Comparison of ENCODE assay signal across 16 mouse cellular contexts in the genomic region with DNA sequence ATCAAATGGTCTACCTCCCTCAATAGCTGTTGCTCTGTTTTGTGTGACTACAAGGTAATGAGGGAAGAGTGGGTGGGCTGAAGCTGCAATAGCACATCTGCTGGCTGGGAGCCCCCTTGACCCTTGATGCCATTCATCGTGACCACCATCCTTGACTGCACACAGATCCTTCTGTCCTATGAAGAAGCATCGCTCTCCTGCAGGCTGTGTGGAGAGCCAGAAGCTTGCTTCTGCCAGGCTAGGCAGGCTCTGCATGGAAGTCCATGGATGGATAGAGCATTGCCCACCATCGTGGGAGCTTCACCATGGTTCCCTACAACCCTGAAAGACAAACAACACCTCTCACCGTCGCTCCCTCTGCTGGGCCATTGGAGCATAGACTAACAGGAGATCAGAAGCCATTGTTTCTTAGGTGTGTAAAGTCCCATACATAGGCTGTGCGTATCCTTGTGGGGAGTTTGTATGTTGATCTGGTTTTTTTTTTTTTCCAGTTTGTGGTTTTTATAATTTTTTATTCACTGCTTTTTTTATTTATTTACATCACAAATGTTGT.
DNase-seq lines count a peak whose midpoint lies in the region; ATAC-seq lines count a peak whose summit lies in the region.
"Had no signal": no experiment of that assay in that cellular context is flagged by ENCODE, and none has a peak within 500 bp of the region (broad histone marks: within the 10 kb centered on the region; RNA-seq: fewer than 3 reads in every experiment).

No protein-coding gene starts in this region.

- no peaks in the 10 kb centered on the region for H3K9me3 ChIP-seq in kidney, embryonic 15.5 days (replicated peaks)
- H3K9me3 ChIP-seq in midbrain, embryonic 11.5 days (ENCODE audit: control insufficient read depth, low read length) = no peaks in the 10 kb centered on the region
- no peaks in the 10 kb centered on the region for H3K9me3 ChIP-seq in midbrain, embryonic 10.5 days (replicated peaks)
- H3K9me3 ChIP-seq: embryonic facial prominence, embryonic 15.5 days; liver, embryonic 12.5 days had no signal

- H3K36me3 ChIP-seq in kidney, embryonic 15.5 days = no peaks in the 10 kb centered on the region
- H3K36me3 ChIP-seq in midbrain, embryonic 11.5 days (ENCODE audit: control insufficient read depth, insufficient read depth, low read length) = no peaks in the 10 kb centered on the region
- H3K36me3 ChIP-seq in midbrain, embryonic 10.5 days = no peaks in the 10 kb centered on the region
- H3K36me3 ChIP-seq: embryonic facial prominence, embryonic 15.5 days; liver, embryonic 12.5 days had no signal

- peak; percentile 54 for ATAC-seq in kidney, embryonic 15.5 days (replicated peaks; ENCODE audit: low FRiP score)
- ATAC-seq in midbrain, embryonic 11.5 days (ENCODE audit: low FRiP score) = no peak
- ATAC-seq: intestine, embryonic 16.5 days; liver, embryonic 12.5 days had no signal

- WGBS in kidney, embryonic 15.5 days = 59% methylated on average over 6 of the region's 6 CpGs
- 61% methylated on average over 6 of the region's 6 CpGs for WGBS in midbrain, embryonic 11.5 days
- 65% methylated on average over 6 of the region's 6 CpGs for whole genome bisulfite sequencing in midbrain, embryonic 10.5 days

- H3K4me3 ChIP-seq in kidney, embryonic 15.5 days (replicated peaks) = no peak overlapping the region
- no peak overlapping the region for H3K4me3 ChIP-seq in midbrain, embryonic 11.5 days (ENCODE audit: low read depth, low read length)
- no peak overlapping the region for H3K4me3 ChIP-seq in midbrain, embryonic 10.5 days
- H3K4me3 ChIP-seq: embryonic facial prominence, embryonic 15.5 days; heart, adult 2 months; liver, embryonic 12.5 days had no signal

- intact Hi-C loops in gastrocnemius, postnatal 36 days (cut with DNase I) = no loop called here

- no peak overlapping the region for H3K27ac ChIP-seq in kidney, embryonic 15.5 days
- no peak overlapping the region for H3K27ac ChIP-seq in midbrain, embryonic 11.5 days (ENCODE audit: low read depth, low read length)
- H3K27ac ChIP-seq in midbrain, embryonic 10.5 days (replicated peaks) = no peak overlapping the region
- H3K27ac ChIP-seq: embryonic facial prominence, embryonic 15.5 days; heart, adult 2 months; liver, embryonic 12.5 days had no signal

- no peak overlapping the region for H3K4me2 ChIP-seq in kidney, embryonic 15.5 days
- H3K4me2 ChIP-seq in midbrain, embryonic 11.5 days = no peak overlapping the region
- H3K4me2 ChIP-seq: embryonic facial prominence, embryonic 15.5 days; liver, embryonic 12.5 days had no signal

- 0 out of 2 replicates have a peak, but pooled peaks cover 2% of the 10 kb centered on the region for H3K4me1 ChIP-seq in kidney, embryonic 15.5 days
- no peaks in the 10 kb centered on the region for H3K4me1 ChIP-seq in midbrain, embryonic 11.5 days (ENCODE audit: control insufficient read depth, insufficient read depth, low read length)
- H3K4me1 ChIP-seq in midbrain, embryonic 10.5 days = no peaks in the 10 kb centered on the region
- H3K4me1 ChIP-seq: liver, embryonic 12.5 days had no signal

- H3K27me3 ChIP-seq in kidney, embryonic 15.5 days = no peaks in the 10 kb centered on the region
- H3K27me3 ChIP-seq in midbrain, embryonic 11.5 days (ENCODE audit: control insufficient read depth, insufficient read depth, low read length) = no peaks in the 10 kb centered on the region; the same call in 1 of the 2 replicates
- peaks cover 43% of the 10 kb centered on the region for H3K27me3 ChIP-seq in midbrain, embryonic 10.5 days (ENCODE audit: low read depth, poor library complexity, severe bottlenecking)
- H3K27me3 ChIP-seq: embryonic facial prominence, embryonic 15.5 days; liver, embryonic 12.5 days had no signal

- DNase-seq in kidney, postnatal 10 days = no peak
- DNase-seq in midbrain, embryonic 11.5 days (ENCODE audit: low spot score, missing footprints) = peak; percentile 75
- no peak for DNase-seq in midbrain, embryonic 10.5 days (ENCODE audit: low spot score)
- peak; percentile 11 for DNase-seq in WW6 (ENCODE audit: low read depth, low spot score)
- DNase-seq in thymus, postnatal 36 days = peak; percentile 38 to 40
- DNase-seq in ovary, postnatal 14 days (ENCODE audit: low spot score) = no peak
- DNase-seq in gastrocnemius, postnatal 36 days = no peak
- DNase-seq: cerebellum, adult 11 months; heart, adult 2 months; lung, postnatal 14 days; midbrain, embryonic 14.5 days; right cerebral cortex, postnatal 25 days had no signal

- H3K9ac ChIP-seq in kidney, embryonic 15.5 days = no peak overlapping the region
- H3K9ac ChIP-seq in midbrain, embryonic 11.5 days (ENCODE audit: low read length) = no peak overlapping the region
- H3K9ac ChIP-seq: embryonic facial prominence, embryonic 15.5 days; liver, embryonic 12.5 days had no signal

Comparison
In these comparisons a context has a peak if more than half of its experiments do, and no peak if none do; other contexts are left out.
1. DNase-seq: peak in midbrain, embryonic 11.5 days (single experiment), WW6 (single experiment) and thymus, postnatal 36 days (2 of 2); none in kidney, postnatal 10 days (single experiment), midbrain, embryonic 10.5 days (single experiment), ovary, postnatal 14 days (single experiment) and gastrocnemius, postnatal 36 days (0 of 2).